Mouse (Mus musculus): ENCODE measurements around the gene N4bp2.
A peak's percentile ranks its signal among the peaks of the same experiment; 100 is the strongest.
"Not testable (repeated sequence)": the region's sequence is repeated elsewhere in the genome, so short reads cannot be mapped to it uniquely, and the experiment has no call there.

Gene N4bp2

DNA sequence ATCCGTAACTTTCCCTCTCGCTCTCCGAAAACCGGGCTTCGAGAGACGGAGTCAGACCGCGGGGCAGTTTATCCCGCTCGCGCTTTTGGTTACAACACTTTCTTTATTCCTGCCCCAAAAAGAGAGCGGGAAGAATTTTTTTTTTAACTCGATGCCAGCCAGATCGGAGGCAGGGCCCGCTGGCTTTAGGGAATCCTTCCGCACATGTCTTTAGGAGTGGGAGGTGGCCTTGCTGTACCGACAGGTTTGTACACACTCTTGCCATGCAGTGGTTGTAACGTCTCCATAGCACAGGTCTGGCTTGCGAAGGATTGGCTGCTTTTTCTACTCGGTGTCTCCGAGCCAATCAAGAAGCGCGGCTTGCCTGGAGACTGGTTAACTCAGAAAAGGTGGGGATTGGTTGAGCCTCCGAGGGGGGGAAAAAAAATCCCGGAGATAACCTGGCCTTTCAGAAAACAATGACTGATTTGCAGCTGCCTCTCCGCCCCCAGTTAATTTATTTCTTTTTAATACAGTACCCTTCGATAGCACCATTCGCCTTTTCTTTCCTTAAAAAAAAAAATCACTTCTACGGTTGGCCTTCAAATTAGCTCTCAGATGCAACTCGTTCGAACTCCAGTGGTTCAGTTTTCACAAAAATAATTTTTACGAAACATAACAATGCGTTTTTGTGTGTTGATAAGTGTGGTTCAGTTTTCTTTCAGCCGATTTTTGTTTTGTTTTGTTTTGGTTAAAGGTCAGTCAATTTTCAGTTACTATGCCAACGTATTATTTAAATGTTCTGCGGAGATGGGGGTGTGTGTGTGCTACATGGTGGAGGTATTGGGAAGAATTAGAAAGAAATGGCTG is 1.7 kb downstream of the N4bp2 start:
- DNase-seq (ENCODE audit: low spot score) = peak; percentile 62

DNA sequence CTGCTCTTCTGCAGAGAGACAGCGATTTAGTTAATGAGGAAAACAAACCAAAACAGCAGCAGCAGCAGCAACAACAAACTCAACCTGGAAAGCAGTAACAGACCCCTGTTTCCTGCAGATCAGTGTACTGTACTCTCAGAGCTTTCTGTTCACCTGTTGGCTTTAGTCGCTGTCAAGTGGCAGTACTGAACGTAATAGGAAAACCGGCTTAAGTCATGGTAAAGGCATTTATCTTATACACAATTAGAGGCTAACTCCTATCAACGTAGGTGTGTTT is 2.3 kb downstream of the N4bp2 start:
- DNase-seq (ENCODE audit: low spot score) = no peak

DNA sequence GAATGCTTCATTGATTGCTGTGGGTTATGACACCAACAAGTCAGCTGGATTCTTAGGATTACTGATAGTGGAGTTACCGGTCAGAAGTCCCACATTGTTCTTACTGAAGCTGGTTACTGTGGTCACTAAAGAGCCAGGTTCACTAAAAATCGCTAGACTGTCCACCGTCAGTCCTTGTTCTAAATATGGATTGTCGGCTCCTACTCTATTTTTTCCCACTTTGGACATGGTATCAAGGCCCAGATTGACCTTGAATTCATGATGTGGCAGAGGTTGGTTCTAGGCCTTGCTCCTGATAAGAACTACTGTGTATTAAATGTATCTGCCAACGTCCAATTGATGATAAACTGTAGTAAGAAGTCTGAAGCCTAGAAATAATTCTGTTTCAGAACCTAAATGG is 4.7 kb downstream of the N4bp2 start:
- no peak for DNase-seq (ENCODE audit: low spot score)

DNA sequence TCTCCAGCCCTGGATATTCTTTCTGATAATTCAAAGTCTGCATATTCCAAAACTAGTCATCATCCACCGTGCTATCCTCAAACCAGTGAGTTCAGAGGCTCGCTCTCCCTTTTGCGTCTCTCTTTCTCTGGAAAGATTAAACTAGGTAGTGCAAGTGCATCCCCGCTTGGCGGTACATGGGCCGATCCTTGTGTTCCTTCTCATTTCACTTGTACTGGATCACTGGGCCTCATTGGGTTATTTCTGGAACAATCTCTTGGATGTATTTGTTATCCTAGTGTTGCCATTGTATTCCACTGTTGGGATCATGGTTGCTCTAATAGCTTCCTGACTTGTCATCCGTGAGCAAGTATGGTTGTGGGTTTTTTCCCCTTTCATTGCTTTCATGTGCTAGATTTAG is 6.7 kb downstream of the N4bp2 start:
- DNase-seq (ENCODE audit: low spot score) = no peak

DNA sequence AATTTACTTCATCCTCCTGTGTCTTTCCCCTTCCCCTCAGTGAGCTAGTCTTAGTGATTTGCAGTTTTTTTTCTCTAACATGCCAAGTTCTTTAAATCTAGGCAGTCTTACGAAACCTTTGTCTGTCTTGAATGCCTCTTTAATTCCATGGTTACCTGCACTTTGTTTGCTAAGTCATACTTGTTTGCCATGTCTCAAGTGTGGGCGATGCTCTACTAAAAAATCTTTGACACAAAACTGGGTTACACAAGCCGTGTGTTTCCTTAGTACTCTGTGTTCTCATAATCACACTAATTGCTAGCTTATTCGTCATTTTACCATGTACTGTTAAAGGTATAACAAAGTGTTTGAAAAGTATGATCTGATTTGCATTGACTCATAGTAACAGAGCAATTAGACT is 7.2 kb downstream of the N4bp2 start:
- no peak for DNase-seq (ENCODE audit: low spot score)

- DNase-seq (ENCODE audit: low spot score) = not testable (repeated sequence)
Measured at GRCm38 (mm10) chr5:65773957-65774356, 10.6 kb downstream of the N4bp2 start.

GRCm38 (mm10) chr5:65776166-65776565 is 12.8 kb downstream of the N4bp2 start:
- no peak for DNase-seq (ENCODE audit: low spot score)

DNA sequence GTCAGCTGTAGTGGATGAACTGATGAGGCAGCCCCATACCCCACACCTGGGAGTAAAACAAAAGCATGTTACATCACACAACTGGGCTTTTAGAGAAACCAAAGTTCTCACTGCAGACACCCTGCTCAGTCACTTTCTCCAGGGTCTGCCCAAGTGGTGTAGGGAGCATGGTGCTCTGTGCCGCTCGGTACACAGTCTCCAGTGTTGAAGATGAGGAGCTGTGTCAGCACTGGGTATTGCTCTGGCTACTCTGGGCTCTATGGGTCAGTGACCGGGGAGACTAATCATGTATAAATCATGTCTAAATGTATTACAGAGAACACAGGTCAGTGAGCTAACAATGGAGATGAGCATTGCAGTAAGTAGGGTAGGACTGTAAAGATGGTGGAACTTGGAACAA is 13.6 kb downstream of the N4bp2 start:
- no peak for DNase-seq (ENCODE audit: low spot score)

GRCm38 (mm10) chr5:65778986-65779385 is 15.7 kb downstream of the N4bp2 start:
- not testable (repeated sequence) for DNase-seq (ENCODE audit: low spot score)

DNA sequence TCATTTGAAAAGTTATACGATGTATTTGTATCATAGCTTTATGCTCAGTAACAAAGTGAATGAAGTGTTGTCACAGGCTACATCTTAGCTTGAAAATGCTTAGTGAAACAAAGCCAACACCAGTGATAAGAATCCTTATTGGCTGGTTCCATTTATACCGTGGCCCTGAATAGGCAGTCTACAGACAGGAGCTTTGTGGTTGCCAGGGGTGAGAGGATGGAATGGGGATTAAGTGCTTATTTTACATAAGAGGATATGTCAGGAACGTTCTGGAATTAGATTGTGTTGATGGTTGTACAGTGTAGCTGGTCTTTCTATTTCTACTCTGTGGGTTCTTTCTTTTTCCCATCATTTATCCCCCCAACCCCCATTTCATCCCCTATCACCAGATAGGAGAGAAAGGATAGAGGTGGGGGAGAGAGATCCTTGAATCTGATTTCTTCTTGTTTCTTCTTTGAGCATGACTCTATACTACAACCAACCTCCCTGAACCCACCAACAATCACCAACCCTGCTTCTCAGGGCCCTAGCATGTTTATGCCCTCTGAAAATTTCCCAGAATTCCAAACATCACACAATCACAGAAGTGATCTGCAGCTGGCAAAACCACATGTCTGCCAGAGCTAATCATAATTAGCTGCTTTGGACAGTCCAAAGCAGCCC is 16.2 kb downstream of the N4bp2 start:
- no peak for DNase-seq (ENCODE audit: low spot score)

- no peak for DNase-seq (ENCODE audit: low spot score)
Measured at GRCm38 (mm10) chr5:65781147-65781715, 17.9 kb downstream of the N4bp2 start.

GRCm38 (mm10) chr5:65781769-65782715 is 18.7 kb downstream of the N4bp2 start:
- no peak for DNase-seq (ENCODE audit: low spot score)

GRCm38 (mm10) chr5:65790604-65791225 is 27.4 kb downstream of the N4bp2 start:
- DNase-seq (ENCODE audit: low spot score) = no peak

- no peak for DNase-seq (ENCODE audit: low spot score)
Measured at GRCm38 (mm10) chr5:65794202-65794601, 30.9 kb downstream of the N4bp2 start.

- DNase-seq (ENCODE audit: low spot score) = no peak
Measured at GRCm38 (mm10) chr5:65794702-65795101, 31.4 kb downstream of the N4bp2 start.

DNA sequence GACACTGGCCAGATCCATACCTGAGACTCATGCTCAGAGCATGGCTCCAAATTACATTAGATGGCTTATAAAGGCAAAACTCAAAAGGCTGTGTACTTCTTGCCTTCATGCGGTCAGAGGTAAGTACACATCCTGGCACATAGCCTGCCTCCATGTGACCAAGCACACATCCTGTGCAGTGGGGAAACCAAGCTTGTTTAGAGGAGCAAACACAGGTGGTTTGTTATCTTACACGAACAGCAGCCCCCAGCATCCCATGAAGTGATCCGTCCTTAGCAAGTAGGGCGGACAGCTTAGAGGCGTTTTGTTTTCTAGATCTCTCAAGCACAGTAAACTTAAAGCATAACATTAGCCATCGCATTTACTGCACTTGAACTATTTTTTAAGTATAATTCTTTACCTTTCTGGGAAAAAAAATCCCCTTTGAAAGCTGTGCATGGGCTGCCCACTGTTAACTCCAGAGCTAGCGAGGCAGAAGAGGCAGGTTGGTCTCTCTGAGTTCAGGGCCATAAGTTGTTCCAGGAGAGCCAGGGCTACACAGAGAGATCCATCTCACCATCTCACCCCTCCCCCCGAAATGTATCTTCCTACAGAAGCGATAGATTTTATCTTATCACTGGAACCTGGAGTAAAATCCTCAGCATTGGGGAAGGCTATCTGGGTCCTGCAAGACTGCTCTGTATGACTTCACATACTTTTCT is 32.1 kb downstream of the N4bp2 start:
- no peak for DNase-seq (ENCODE audit: low spot score)

DNA sequence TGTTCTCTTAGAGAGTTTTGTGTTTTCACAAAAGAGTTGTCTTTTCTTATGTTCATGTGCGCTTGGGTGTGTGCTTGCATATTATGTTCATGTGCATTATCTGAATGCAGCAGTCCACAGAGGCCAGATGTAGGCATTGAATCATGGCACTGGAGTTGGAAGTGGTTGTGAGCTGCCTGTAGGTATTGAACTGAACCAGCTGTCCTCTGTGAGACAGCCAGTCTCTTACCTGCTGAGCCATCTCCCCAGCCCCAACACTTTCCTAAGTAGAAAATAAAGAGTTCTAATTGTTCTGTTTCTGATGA is 32.6 kb downstream of the N4bp2 start:
- no peak for DNase-seq (ENCODE audit: low spot score)

- no peak for DNase-seq (ENCODE audit: low spot score)
Measured at GRCm38 (mm10) chr5:65823601-65824133, 60.3 kb downstream of the N4bp2 start.

DNA sequence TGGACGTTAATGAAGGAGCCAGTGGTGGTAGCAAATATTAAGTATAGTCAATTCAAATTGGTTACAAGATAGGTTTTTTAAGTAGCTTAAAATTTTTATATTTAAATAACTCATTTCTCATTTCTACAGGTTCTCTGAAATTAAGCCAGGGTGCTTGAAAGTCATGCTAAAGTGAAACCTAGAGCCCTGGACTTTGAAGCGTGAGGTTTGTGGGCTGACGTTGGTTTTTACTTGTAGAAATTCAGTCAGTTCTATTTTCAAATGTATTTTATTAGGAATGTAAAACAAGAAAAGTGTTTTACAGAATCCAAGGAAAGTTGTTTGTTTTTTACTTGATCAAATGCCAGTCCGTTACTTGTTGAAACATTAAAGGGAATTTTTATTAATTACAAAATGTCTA is 63.2 kb downstream of the N4bp2 start:
- no peak for DNase-seq (ENCODE audit: low spot score)

DNA sequence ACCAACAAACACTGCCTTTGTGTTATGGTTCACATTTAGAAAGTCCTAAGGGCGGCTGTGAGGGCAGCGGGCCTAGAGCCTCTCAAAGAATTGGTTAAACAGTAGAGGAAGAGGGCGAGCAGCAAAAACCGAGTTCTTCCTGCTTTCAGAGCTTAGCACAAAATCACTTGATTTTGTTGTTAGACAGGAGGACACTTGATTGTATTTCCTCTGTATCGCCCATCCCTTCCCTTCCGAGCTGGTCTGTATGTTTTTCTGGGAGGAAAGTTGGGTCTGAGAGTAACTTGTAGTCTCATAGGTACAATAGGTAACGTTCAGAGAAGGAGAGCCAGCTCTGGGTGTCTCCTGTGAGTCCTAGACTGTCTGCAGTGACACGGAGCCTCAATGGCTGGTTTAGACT is 63.8 kb downstream of the N4bp2 start:
- DNase-seq (ENCODE audit: low spot score) = no peak

- DNase-seq (ENCODE audit: low spot score) = no peak
Measured at GRCm38 (mm10) chr5:65828261-65828660, 64.9 kb downstream of the N4bp2 start.
